Mouse (Mus musculus) lung, adult 18-20 months (tissue): ENCODE results near the gene Slc10a1.
"Not testable (repeated sequence)": the region's sequence is repeated elsewhere in the genome, so short reads cannot be mapped to it uniquely, and the experiment has no call there.

Source experiments
- DNase-seq, 2 experiments: peaks; one replicate each; pipeline ENCODE4 v3.0.0; 2022; ENCODE audit warnings: mixed read lengths in 2 of 2

Gene Slc10a1

DNA sequence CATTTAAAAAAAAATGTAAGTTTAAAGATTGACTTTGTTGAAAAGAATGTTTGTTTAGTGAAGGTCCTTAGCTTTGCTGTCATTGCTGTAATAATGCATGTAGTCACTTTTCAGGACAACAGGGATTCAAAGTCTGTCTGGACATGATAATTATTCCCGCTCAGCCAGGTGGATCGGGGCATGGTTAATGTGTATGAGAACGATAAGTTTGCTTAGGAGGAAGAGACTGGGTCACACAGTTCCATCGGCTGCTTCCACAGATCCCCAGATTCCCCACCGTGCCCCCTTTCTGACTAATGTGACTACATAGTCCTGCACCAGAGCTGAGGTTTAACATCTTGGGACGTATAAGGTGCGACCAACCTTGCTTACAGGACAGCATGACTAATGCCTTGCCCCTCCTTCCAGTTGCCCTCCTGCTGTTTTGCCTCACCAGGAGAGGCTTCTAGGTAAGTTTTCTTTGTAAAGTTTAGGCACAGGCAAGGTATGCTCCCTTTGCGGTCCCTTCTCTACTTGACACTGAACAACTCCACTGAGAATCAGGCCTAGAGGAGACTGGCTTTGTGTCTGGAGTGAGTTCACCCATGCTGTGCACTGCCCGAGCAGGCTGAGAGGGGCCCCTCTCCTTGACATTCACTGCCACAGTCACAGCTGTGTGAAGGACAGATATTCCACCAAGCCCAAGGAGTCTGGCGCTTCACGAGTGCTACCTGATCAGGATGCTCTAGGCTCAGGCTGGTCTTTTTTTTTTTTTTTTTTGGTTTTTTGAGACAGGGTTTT lies 2.3 kb downstream of the Slc10a1 start:
- DNase-seq, result no peak

DNA sequence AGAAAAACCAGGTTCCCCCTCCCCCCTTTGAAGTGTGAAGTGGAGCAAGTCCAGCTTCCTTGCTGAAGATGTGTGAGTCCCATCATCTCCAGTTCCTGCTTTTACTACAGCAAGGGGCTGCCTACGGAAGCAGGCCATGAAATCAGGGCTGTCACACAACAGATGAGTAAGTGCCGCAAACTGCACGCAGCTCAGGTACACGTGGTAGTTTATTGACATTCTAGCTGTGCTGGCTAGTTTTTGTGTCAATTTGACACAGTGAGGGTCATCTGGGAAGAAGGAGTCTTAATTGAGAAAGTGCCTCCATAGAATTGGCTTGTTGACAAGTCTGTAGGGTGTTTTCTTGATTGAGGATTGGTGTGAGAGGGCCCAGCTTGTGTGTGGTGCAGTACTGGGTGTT lies 5.9 kb downstream of the Slc10a1 start:
- no peak for DNase-seq

DNA sequence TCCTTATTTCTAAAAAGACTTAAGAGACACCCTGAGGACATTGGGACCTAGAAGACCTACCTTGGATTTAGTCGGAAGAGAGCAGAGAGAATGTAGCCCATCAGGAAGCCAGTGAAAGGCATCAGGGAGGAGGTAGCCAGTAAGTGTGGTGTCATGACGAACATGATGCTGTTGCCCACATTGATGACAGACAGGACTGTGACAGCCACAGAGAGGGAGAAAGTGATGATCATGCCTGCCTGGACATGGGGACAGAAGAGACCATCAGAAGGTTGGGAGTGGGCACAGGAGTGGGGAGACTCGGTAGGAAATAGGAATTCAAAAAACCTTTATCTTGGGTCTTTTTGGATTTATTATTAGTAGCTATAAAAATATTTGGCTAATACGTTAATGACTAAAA lies 10.5 kb downstream of the Slc10a1 start:
- no peak for DNase-seq

GRCm38 (mm10) chr12:80956039-80956438 lies 12.5 kb downstream of the Slc10a1 start:
- DNase-seq, result no peak

DNA sequence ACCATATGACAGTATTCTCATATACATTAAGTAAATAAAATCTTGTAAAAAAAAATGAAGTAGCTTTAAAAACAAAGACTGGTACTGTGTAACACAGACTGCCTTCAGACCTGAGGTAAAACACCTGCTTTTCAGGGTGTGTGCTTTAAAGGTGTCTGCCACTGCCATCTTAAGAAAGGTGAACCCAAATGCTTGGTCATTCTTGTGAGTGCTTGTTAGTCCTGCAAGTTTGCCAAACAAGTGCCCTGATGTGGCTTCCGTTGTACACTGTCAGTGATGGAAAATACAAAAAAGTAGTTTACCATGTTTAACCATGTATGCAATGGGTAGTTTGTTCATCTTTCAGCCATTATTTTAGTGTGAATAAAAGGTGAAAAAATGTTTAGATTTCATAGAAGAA lies 16.0 kb downstream of the Slc10a1 start:
- DNase-seq, result no peak

DNA sequence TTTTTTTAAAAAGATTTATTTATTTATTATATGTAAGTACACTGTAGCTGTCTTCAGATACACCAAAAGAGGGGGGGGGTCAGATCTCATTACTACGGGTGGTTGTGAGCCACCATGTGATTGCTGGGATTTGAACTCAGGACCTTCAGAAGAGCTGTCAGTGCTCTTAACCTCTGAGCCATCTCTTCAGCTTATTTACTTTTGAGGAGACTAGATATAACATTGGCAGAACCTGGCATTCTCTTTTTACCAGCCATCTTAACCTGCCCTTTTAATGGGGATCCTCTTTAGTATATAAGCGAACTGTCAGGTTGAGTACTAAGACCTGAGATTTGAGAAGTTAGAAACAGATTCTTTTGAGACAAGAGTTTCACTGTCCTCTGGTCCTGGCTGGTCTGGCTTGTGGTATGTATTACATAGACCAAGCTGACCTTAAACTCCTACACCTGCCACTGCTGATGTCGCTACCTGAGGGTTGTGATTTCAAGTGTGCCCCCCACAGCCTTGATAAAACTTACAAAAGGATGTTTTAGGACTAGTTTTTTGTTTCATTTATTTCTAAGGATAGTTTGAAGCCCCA lies 16.8 kb downstream of the Slc10a1 start:
- DNase-seq, result no peak

DNA sequence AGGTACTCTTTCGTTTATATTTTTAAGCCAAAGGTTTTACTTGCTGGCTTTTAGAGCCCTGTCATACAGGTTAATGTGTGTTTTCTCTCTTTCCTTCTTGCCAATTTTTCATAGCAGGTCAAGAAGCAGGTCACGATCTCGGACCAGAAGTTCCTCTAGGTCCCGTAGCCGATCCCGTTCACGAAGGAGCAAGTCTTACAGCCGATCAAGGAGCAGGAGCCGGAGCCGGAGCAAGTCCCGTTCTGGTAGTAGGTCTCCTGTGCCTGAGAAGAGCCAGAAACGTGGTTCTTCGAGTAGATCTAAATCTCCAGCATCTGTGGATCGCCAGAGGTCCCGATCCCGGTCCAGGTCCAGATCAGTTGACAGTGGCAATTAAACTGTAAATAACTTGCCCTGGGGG lies 18.9 kb downstream of the Slc10a1 start:
- not testable (repeated sequence) for DNase-seq

DNA sequence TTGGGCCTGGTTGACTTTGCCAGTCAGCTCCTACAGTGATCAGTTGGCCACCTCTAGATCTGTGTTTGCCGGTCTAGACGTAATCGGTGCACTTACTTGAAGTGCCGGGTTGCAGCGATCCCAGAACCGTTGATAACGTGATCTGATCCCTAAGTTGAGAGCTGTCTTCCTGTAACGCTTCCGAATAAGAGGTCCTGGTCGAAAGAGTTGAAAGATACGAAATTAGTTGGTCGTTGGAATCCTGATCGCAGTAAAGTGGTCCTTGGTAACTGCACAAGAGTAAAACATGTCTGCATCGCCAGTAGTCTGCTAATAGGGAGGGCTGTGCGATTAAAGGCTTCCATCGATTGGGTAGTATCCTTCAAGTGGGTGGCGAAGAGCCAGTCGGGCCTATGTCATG lies 20.3 kb downstream of the Slc10a1 start:
- DNase-seq, result no peak

- DNase-seq, result peak; percentile 95 to 97
These were observed 22.5 kb downstream of the Slc10a1 start for GRCm38 (mm10) chr12:80945996-80946355.

- DNase-seq, result peak; percentile 98 to 99
These were observed 23.0 kb downstream of the Slc10a1 start, which contains the start of gene Srsf5 for GRCm38 (mm10) chr12:80945334-80945995. Gene Srsf5, plus strand, starts transcription at chr12:80945504.

- DNase-seq, result not testable (repeated sequence)
These were observed 23.6 kb downstream of the Slc10a1 start for GRCm38 (mm10) chr12:80944963-80945333.

DNA sequence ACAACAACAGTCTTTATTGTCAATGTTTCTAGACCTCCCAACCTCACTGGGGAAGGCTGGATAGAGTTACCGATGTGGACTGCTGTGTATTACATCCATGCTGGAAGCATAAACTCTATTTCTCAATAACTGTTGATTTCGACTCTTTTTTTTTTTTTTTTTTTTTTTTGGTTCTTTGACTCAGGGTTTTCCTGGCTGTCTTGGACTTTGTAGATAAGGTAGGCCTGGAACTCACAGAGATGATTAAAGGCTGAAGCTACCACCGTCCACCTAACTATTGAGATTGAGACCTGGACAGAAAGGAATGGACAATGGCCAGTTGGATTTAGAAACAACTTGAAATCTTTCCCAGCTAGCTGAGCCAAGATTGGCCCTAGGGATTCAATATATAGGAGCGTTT lies 24.3 kb downstream of the Slc10a1 start:
- DNase-seq, result no peak

GRCm38 (mm10) chr12:80943395-80943794 lies 25.1 kb downstream of the Slc10a1 start:
- no peak for DNase-seq

- no peak for DNase-seq
These were observed 26.6 kb downstream of the Slc10a1 start for GRCm38 (mm10) chr12:80941886-80942285.

DNA sequence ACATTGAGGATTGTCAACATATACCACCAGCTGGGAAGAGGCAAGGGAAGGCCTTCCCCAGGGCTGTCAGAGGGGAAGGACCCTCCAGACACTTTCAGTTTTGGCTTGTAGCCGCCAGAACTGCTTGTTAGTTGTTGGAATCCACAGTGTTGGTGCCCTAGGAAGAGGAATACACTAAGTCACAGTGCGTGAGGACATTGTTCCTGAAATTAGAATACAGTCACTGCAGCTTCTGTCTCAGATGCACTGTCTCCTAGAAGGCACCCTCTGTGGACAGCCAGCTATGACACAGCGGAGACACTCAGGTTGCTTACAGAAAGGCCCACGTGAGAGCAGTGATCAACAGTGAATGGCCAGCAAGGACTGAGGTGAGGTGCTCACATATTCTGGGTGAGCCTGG lies 29.3 kb downstream of the Slc10a1 start:
- no peak for DNase-seq

GRCm38 (mm10) chr12:80938642-80939041 lies 29.9 kb downstream of the Slc10a1 start:
- peak; percentile 74 to 83 for DNase-seq

DNA sequence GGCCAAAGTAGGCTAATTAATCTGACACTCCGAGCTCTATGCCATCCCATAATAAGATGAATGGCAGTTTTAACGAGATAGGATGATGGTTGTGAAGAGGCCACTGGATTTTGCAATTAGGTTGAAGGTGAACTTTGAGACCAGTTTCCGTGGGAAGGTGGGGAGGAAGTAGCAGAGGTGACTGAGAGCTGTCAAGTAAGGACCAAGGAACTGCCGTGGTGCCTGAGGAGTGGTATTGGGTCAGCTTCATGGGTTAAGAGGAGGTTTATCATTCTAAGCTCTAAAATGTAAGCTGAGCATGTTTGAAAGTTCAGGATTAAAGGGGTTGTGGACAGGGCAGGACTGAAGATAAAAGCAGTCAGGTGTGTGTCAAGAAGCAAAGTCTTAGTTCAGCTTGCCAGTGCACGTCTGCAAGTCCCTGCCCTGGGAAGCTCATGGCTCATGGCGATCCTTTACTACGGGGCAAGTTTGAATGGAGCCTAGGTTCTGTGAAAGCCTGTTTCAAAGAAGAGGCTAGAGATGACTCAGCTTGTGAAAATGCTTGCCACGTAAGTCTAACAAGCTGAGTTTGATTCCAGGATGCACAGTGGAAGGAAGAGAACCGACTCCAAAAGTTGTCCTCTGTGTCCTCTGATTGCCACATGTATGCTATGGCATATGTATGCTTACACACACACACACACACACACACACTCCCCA lies 31.0 kb downstream of the Slc10a1 start:
- no peak for DNase-seq

GRCm38 (mm10) chr12:80936751-80937150 lies 31.8 kb downstream of the Slc10a1 start:
- peak; percentile 68 to 79 for DNase-seq

DNA sequence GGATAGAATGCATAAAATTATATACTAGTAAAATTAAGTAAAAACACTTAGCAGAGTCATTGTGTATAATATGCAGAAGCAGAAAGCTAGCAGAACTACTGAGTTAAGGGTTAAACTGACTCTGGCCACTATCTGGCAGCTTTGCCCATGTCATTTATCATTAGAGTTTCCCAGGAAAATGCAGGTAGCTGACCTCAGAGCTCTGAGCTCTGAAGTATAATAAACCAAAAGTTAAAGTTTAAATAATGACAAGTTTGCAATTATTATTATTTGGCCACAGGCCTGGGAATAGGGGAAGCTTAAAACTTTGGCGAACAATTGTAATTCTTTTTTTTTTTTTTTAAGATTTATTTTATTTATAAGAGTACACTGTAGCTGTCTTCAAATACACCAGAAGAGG lies 35.6 kb downstream of the Slc10a1 start:
- no peak for DNase-seq

DNA sequence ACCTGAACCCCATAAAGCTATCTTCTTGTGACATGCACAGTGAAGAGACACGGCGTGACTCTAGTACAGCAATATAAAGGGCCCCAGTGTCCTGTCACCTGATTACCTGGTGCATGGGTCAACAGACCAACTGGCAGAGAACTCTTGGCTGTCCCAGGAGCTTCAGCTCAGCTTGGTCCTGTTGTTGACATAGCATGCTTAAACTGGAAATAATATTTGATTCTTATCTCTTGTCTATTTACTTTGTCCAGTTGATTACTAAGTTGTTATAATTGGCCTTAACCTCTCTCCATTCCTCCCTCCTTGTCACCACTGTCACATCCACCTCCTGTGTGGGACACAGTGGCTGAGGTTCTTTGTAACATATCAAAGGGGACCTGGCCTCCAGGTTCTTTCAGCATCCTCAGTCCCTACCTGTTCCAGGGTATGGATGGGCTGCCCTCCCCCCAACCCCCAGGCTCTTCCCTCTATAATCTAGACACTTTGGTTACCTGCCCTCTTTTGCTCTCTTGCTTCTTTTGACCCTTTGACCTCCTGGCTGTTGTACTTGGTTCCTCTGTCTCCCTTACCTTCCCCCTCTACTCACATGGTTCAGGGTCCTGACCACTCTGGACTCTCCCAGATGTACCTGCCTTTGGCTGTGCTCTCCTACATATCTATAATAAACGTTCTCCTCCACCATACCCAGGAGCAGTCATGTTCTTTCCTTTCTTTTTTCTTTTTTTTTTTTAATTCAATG lies 36.9 kb downstream of the Slc10a1 start:
- DNase-seq, result no peak

- no peak for DNase-seq
These were observed 38.4 kb downstream of the Slc10a1 start for GRCm38 (mm10) chr12:80930141-80930540.

- no peak for DNase-seq
These were observed 39.6 kb downstream of the Slc10a1 start for GRCm38 (mm10) chr12:80928881-80929280.

DNA sequence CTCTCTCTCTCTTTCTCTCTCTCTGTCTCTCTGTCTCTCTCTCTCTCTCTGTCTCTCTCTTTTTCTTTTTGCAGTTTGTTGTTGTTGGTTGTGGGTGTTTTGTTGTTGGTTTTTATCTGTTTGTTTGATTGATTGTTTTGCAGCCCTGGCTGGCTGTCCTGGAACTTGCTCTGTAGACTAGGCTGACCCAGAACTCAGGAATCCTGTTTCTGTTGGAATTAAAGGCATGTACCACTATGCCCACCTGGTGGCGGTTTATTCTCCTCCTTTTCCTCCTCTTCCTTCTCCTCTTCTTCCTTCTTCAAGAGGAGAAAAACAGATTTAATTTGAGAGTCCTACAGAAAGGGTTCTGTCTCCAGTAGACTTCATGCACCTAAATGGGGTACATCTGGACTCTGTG lies 41.0 kb downstream of the Slc10a1 start:
- DNase-seq, result no peak
